8 mouse cellular contexts compared by ENCODE assay signal in the genomic region with DNA sequence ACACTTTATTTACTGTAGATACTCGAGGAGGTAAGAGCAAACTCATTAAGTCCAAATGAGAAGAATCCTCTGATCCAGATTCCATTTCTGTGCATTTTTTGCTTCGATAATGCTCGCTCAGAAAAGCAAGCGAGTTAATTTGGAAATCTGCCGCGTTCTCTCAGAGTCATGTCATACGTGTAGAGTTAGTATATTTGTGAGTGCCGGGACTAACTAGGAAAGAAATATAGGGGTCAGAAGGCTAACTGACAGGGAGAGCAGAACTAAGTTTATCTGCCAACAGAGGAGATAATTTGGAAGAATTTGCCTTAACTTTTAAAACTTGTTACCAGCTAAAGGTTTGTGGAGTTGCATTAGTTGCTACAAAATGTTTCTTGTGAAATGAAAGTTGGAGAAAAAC. TPM values are rescaled to one million over a fixed set of nuclear protein-coding genes. Genes with fewer than 3 reads are reported as not detected.
DNase-seq lines count a peak whose midpoint lies in the region; ATAC-seq and TF ChIP-seq lines count a peak whose summit lies in the region.

No protein-coding gene starts in this region.

- H3K4me2 ChIP-seq in hindbrain, embryonic 11.5 days (replicated peaks; ENCODE audit: low read depth, low read length) = peak overlapping the region; percentile 75
- peak overlapping the region; percentile 73 for H3K4me2 ChIP-seq in midbrain, embryonic 12.5 days (replicated peaks)

- whole genome bisulfite sequencing in kidney, adult 2 months = 1% methylated on average over 8 of the region's 8 CpGs
- 7% methylated on average over 8 of the region's 8 CpGs for WGBS in hindbrain, embryonic 11.5 days
- 6% methylated on average over 8 of the region's 8 CpGs for WGBS in midbrain, embryonic 12.5 days

- H3K9me3 ChIP-seq in hindbrain, embryonic 11.5 days (ENCODE audit: control insufficient read depth, low read length) = no peaks in the 10 kb centered on the region
- H3K9me3 ChIP-seq in midbrain, embryonic 12.5 days = no peaks in the 10 kb centered on the region

- no peak for TF ChIP-seq POLR2A in kidney, adult 2 months (IDR thresholded peaks at IDR 0.05; ENCODE audit: low read depth, low read length)

- no peak for TF ChIP-seq CTCF in kidney, adult 2 months (conservative IDR thresholded peaks at IDR 0.05; ENCODE audit: insufficient read depth, insufficient read length, low read depth, low read length)

- no peak overlapping the region for H3K27ac ChIP-seq in kidney, adult 2 months (ENCODE audit: insufficient read depth, low read depth, low read length)
- H3K27ac ChIP-seq in hindbrain, embryonic 11.5 days (ENCODE audit: low read depth, low read length) = no peak overlapping the region
- H3K27ac ChIP-seq in midbrain, embryonic 12.5 days (replicated peaks) = no peak overlapping the region

- H3K4me1 ChIP-seq in kidney, adult 2 months (ENCODE audit: control insufficient read depth, insufficient read depth, low read length) = no peaks in the 10 kb centered on the region; the same call in 1 of the 2 replicates
- no peaks in the 10 kb centered on the region for H3K4me1 ChIP-seq in hindbrain, embryonic 11.5 days (replicated peaks; ENCODE audit: control insufficient read depth, insufficient read depth, low read length)
- peaks cover 15% of the 10 kb centered on the region for H3K4me1 ChIP-seq in midbrain, embryonic 12.5 days

- 0 out of 2 replicates have a peak overlapping the region, but pooled peaks have one; percentile 78 for H3K4me3 ChIP-seq in kidney, adult 2 months (ENCODE audit: insufficient read depth, low read depth, low read length)
- H3K4me3 ChIP-seq in hindbrain, embryonic 11.5 days (ENCODE audit: low read depth, low read length) = peak overlapping the region; percentile 82
- peak overlapping the region; percentile 79 for H3K4me3 ChIP-seq in midbrain, embryonic 12.5 days

- DNase-seq in kidney, adult 2 months = no peak
- no peak for DNase-seq in kidney, postnatal 25 days
- DNase-seq in MN1 (ENCODE audit: low spot score) = peak; percentile 40
- DNase-seq in hindbrain, embryonic 11.5 days (ENCODE audit: low spot score) = no peak
- no peak for DNase-seq in gastrocnemius, adult 18-20 months (ENCODE audit: low spot score)
- DNase-seq in frontal cortex, postnatal 25 days (ENCODE audit: low spot score in 2 of 2) = no peak
- DNase-seq in thymus, postnatal 25 days = no peak

- no peaks in the 10 kb centered on the region for H3K27me3 ChIP-seq in kidney, adult 2 months (replicated peaks; ENCODE audit: control insufficient read depth, insufficient read depth, low read length)
- no peaks in the 10 kb centered on the region for H3K27me3 ChIP-seq in hindbrain, embryonic 11.5 days (ENCODE audit: control insufficient read depth, insufficient read depth, low read length)
- no peaks in the 10 kb centered on the region for H3K27me3 ChIP-seq in midbrain, embryonic 12.5 days

- H3K9ac ChIP-seq in hindbrain, embryonic 11.5 days (ENCODE audit: low read depth, low read length) = peak overlapping the region; percentile 86
- H3K9ac ChIP-seq in midbrain, embryonic 12.5 days (replicated peaks) = peak overlapping the region; percentile 72

- peaks cover 2% of the 10 kb centered on the region; the same call in 1 of the 2 replicates for H3K36me3 ChIP-seq in kidney, adult 2 months (ENCODE audit: control insufficient read depth, insufficient read depth, low read length)
- H3K36me3 ChIP-seq in hindbrain, embryonic 11.5 days (ENCODE audit: control insufficient read depth, insufficient read depth, low read length) = peaks cover 10% of the 10 kb centered on the region; the same call in 1 of the 2 replicates
- H3K36me3 ChIP-seq in midbrain, embryonic 12.5 days = peaks cover 20% of the 10 kb centered on the region

- ATAC-seq in hindbrain, embryonic 11.5 days (ENCODE audit: low FRiP score) = no peak
- ATAC-seq in midbrain, embryonic 12.5 days (ENCODE audit: low FRiP score, low read depth) = no peak

RNA-seq across cellular contexts. Expression of gene Nup155, which starts 0.7 kb away (rescaled TPM):
- 5.1 and 5.5 TPM in 2 replicates for polyA plus RNA-seq in kidney, adult 2 months (2012; rRNA removed)
- polyA plus RNA-seq in hindbrain, embryonic 11.5 days (2014; fragmentation: Nextera tagmentation; extraction: Ambion mirVana) = 24.0 and 25.6 TPM in 2 replicates
- polyA plus RNA-seq in midbrain, embryonic 12.5 days (2016; fragmentation: Nextera tagmentation; extraction: Ambion mirVana) = 25.0 and 25.8 TPM in 2 replicates
- total RNA-seq in gastrocnemius, adult 18-20 months (2021) = 1 to 10 TPM; 7.0 to 8.7 TPM

RNA-seq across cellular contexts. Expression of gene Wdr70, which starts 10.8 kb away (rescaled TPM):
- polyA plus RNA-seq in kidney, adult 2 months (2012; rRNA removed) = 8.8 and 13.5 TPM in 2 replicates
- 82.7 and 83.0 TPM in 2 replicates for polyA plus RNA-seq in hindbrain, embryonic 11.5 days (2014; fragmentation: Nextera tagmentation; extraction: Ambion mirVana)
- polyA plus RNA-seq in midbrain, embryonic 12.5 days (2016; fragmentation: Nextera tagmentation; extraction: Ambion mirVana) = 69.7 and 71.1 TPM in 2 replicates
- 10 to 100 TPM; 18.5 to 20.3 TPM for total RNA-seq in gastrocnemius, adult 18-20 months (2021)

RNA-seq across cellular contexts. Expression of gene Cplane1, which starts 59.1 kb away (rescaled TPM):
- 3.2 TPM in 2 replicates for polyA plus RNA-seq in kidney, adult 2 months (2012; rRNA removed)
- 15.1 and 26.6 TPM in 2 replicates for polyA plus RNA-seq in hindbrain, embryonic 11.5 days (2014; fragmentation: Nextera tagmentation; extraction: Ambion mirVana)
- 15.2 and 18.1 TPM in 2 replicates for polyA plus RNA-seq in midbrain, embryonic 12.5 days (2016; fragmentation: Nextera tagmentation; extraction: Ambion mirVana)
- total RNA-seq in gastrocnemius, adult 18-20 months (2021) = 1 to 10 TPM; 2.8 TPM
